Mouse (Mus musculus) ES-Bruce4 (cell line): Measurements from ENCODE around the gene Dusp27. TPM values are rescaled to one million over a fixed set of nuclear protein-coding genes. Genes with fewer than 3 reads are reported as not detected.

Experiments
- H3K27ac ChIP-seq: 2 replicates; pipeline ENCODE4 v1.5.1; 2012; ENCODE audit warnings: low read length, inconsistent platforms; ENCODE audit not compliant: insufficient read depth
- H3K27me3 ChIP-seq: 2 replicates; pipeline ENCODE4 v1.6.1; 2012; ENCODE audit warnings: mild to moderate bottlenecking, low read length, inconsistent platforms; ENCODE audit not compliant: control insufficient read depth, poor library complexity, insufficient read depth, severe bottlenecking
- H3K36me3 ChIP-seq: 2 replicates; pipeline ENCODE4 v1.6.1; 2012; ENCODE audit warnings: inconsistent platforms, mild to moderate bottlenecking, low read length, moderate library complexity; ENCODE audit not compliant: control insufficient read depth, poor library complexity, insufficient read depth, severe bottlenecking
- H3K4me1 ChIP-seq: one replicate; pipeline ENCODE4 v1.8.1; 2011; ENCODE audit warnings: low read length; ENCODE audit not compliant: control insufficient read depth, insufficient read depth
- H3K4me3 ChIP-seq: 2 replicates; pipeline ENCODE4 v1.5.1; 2011; ENCODE audit warnings: low read depth, mild to moderate bottlenecking, low read length
- H3K9ac ChIP-seq: 2 replicates; pipeline ENCODE4 v1.6.1; 2012; ENCODE audit warnings: low read depth, mild to moderate bottlenecking, inconsistent platforms; ENCODE audit not compliant: poor library complexity, severe bottlenecking
- H3K9me3 ChIP-seq: replicated peaks from 2 replicates; pipeline ENCODE4 v1.6.1; 2012; ENCODE audit warnings: mild to moderate bottlenecking, low read length, inconsistent platforms; ENCODE audit not compliant: control insufficient read depth, poor library complexity, insufficient read depth, severe bottlenecking
- CTCF ChIP-seq: IDR thresholded peaks from one replicate; pipeline ENCODE4 v1.8.1; 2011; ENCODE audit warnings: low read depth, low read length
- EP300 ChIP-seq: IDR thresholded peaks from 2 replicates; pipeline ENCODE4 v1.6.1; 2011; ENCODE audit warnings: low read depth, low read length; ENCODE audit not compliant: insufficient read depth
- POLR2A ChIP-seq: IDR thresholded peaks from one replicate; pipeline ENCODE4 v1.8.1; 2011; ENCODE audit warnings: low read length; ENCODE audit not compliant: insufficient read depth
- polyA plus RNA-seq: library from polyadenylated mRNA; stranded (reverse); fragments of >200 nt; gene quantifications from 2 replicates; pipeline ENCODE4 v1.2.4, GENCODE M21; 2011; ENCODE audit warnings: low read depth; ENCODE audit not compliant: missing spikeins, insufficient read depth, insufficient read length

Gene Dusp27
- polyA plus RNA-seq, 1 experiment = 3.9 TPM

DNA sequence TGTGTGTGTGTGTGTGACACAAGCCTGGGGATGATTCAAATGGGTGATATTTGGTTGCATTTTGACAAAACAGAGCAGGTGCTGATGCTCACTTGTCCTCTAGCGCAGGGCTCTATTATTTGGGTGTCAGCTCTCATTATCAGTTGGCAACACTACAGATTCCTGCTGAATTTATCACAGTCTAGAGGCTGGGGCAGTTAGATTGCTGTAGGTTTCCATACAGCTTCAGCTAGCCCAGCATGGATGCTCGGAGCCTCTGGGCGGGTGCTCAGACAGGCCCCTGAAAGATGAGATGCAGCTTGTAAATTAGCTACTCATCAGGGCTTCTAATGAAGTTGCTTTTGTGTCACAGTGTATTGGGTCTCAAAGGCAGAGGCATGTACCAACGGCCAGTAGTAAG lies 39.7 kb upstream of the Dusp27 start:
- H3K9ac ChIP-seq = no peak overlapping the region
- H3K27me3 ChIP-seq = no peaks in the 10 kb centered on the region
- no peak overlapping the region for H3K4me3 ChIP-seq
- H3K4me1 ChIP-seq = no peaks in the 10 kb centered on the region
- TF ChIP-seq CTCF = no peak
- TF ChIP-seq EP300 = no peak
- TF ChIP-seq POLR2A = no peak
- H3K27ac ChIP-seq = no peak overlapping the region
- H3K36me3 ChIP-seq = peaks cover 9% of the 10 kb centered on the region; the same call in 1 of the 2 replicates
- H3K9me3 ChIP-seq = peaks cover 17% of the 10 kb centered on the region

DNA sequence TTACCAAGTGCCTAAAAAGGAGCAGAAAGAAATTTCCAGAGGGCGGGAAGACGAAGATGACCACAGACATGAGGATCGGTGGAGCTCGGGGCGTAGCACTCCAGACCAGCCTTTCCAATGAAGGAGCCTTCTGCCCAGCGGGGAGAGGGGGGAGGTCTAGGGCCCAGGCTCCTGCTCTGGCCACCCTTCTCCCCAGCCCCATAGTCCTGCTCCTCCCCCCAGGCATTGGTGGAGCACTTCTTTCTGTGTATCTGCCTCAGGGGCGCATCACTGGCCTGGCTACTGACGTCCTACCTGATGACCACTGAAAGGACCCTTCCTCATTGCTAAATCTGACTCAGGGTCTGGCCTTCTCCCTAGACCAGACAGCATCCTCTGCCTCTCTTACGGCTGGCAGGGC lies 37.4 kb upstream of the Dusp27 start:
- Histone ChIP-seq H3K9me3 (peaks cover 17% of the 10 kb centered on the region), H3K4me1 (no peaks in the 10 kb centered on the region), H3K36me3 (peaks cover 9% of the 10 kb centered on the region; the same call in 1 of the 2 replicates), H3K4me3 (no peak overlapping the region), H3K9ac (no peak overlapping the region), H3K27me3 (no peaks in the 10 kb centered on the region), H3K27ac (no peak overlapping the region)
- no peak for TF ChIP-seq EP300
- no peak for TF ChIP-seq CTCF
- no peak for TF ChIP-seq POLR2A

GRCm38 (mm10) chr1:166164580-166164979 lies 36.9 kb upstream of the Dusp27 start:
- Histone ChIP-seq H3K4me3 (no peak overlapping the region), H3K4me1 (no peaks in the 10 kb centered on the region), H3K9ac (no peak overlapping the region), H3K27ac (no peak overlapping the region), H3K27me3 (no peaks in the 10 kb centered on the region), H3K36me3 (peaks cover 9% of the 10 kb centered on the region; the same call in 1 of the 2 replicates), H3K9me3 (peaks cover 17% of the 10 kb centered on the region)
- TF ChIP-seq POLR2A = no peak
- TF ChIP-seq EP300 = no peak
- TF ChIP-seq CTCF = no peak

DNA sequence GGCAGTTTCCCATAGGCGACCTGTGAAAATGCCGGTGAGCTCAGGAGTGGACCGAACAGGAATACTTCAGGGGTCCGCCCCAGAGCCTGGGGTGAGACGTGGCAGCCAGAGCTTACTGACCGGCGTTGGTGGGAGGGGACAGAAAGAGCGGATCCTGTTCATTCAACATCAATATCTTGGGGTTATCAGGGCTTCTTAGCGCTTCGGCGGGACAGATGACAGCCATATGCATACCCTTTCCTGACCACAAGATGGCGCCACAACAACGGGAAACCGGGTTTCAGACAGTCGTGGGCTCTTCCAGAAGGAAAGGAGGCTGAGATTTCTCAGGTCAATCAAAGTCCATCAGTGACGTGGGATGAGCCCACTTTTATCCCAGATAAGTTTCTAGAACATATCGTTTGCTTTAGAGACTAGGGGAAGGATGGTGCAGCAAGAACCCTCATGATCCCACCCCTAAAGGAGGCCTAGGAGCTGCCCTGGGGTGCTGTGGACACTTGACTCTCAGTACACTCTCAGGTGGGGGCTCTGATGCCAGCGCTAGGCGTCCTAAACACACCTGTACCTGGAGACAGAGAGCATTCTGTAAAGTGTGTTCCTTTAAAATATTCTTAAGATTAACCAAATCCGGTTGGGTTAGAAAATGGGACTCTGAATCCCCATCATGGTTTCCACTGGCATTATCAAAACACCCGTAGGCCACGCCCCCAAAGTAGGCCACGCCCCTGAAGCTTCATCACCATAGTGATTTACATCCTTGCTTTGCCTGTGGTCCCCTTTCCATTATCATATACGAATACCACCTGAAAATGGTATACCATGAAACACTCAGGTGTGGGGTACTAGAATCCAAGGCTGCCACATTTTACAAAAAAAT lies 33.1 kb upstream of the Dusp27 start:
- Histone ChIP-seq H3K9ac (no peak overlapping the region), H3K27me3 (no peaks in the 10 kb centered on the region), H3K4me1 (peaks cover 3% of the 10 kb centered on the region), H3K9me3 (peaks cover 17% of the 10 kb centered on the region), H3K27ac (no peak overlapping the region), H3K36me3 (peaks cover 9% of the 10 kb centered on the region; the same call in 1 of the 2 replicates), H3K4me3 (no peak overlapping the region)
- TF ChIP-seq EP300 (no peak), CTCF (peak; percentile 82), POLR2A (no peak)

GRCm38 (mm10) chr1:166160111-166160510 lies 32.4 kb upstream of the Dusp27 start:
- Histone ChIP-seq H3K36me3 (peaks cover 4% of the 10 kb centered on the region; the same call in 1 of the 2 replicates), H3K4me1 (peaks cover 3% of the 10 kb centered on the region), H3K9me3 (peaks cover 13% of the 10 kb centered on the region), H3K4me3 (no peak overlapping the region), H3K9ac (no peak overlapping the region), H3K27me3 (no peaks in the 10 kb centered on the region), H3K27ac (no peak overlapping the region)
- TF ChIP-seq EP300 = no peak
- TF ChIP-seq POLR2A = no peak
- no peak for TF ChIP-seq CTCF

- Histone ChIP-seq H3K27ac (no peak overlapping the region), H3K9me3 (no peaks in the 10 kb centered on the region), H3K9ac (no peak overlapping the region), H3K27me3 (no peaks in the 10 kb centered on the region), H3K36me3 (no peaks in the 10 kb centered on the region), H3K4me1 (peaks cover 3% of the 10 kb centered on the region), H3K4me3 (no peak overlapping the region)
- TF ChIP-seq POLR2A (no peak), EP300 (no peak), CTCF (no peak)
Measured at GRCm38 (mm10) chr1:166158664-166159063, 30.9 kb upstream of the Dusp27 start.
